Mouse (Mus musculus): Measurements from ENCODE around the gene Calr.
A peak's percentile ranks its signal among the peaks of the same experiment; 100 is the strongest.

GRCm38 (mm10) chr8:84832759-84833742 lies 13.7 kb downstream of the Calr start:
- TF ChIP-seq CTCF (IDR thresholded peaks at IDR 0.05) (peak; percentile 36), EP300 (IDR thresholded peaks at IDR 0.05) (no peak)
